Mouse (Mus musculus) heart, postnatal 0 days (tissue): ENCODE measurements around the gene Fgfr2.

ENCODE experiments used
- CTCF ChIP-seq: IDR thresholded peaks from 2 replicates; pipeline ENCODE4 v1.5.1; 2016; ENCODE audit warnings: antibody characterized with exemption, control low read depth, low read depth
- EP300 ChIP-seq: IDR thresholded peaks from 2 replicates; pipeline ENCODE4 v1.6.1; 2016; ENCODE audit warnings: antibody characterized with exemption, low read depth

GRCm38 (mm10) chr7:132426069-132426468 is 697.1 kb downstream of the Fgfr2 start:
- TF ChIP-seq CTCF: no peak
- TF ChIP-seq EP300: no peak
